ENCODE assay signal across 9 mouse cellular contexts in genomic region chr10:70368685-70369084, GRCm38 (mm10).
DNase-seq lines count a peak whose midpoint lies in the region; ATAC-seq and TF ChIP-seq lines count a peak whose summit lies in the region.
"Had no signal": no experiment of that assay in that cellular context is flagged by ENCODE, and none has a peak within 500 bp of the region (broad histone marks: within the 10 kb centered on the region; RNA-seq: fewer than 3 reads in every experiment).

No protein-coding gene starts in this region.

- no peaks in the 10 kb centered on the region for H3K36me3 ChIP-seq in neural tube, embryonic 15.5 days
- H3K36me3 ChIP-seq in lung, embryonic 14.5 days (ENCODE audit: insufficient read depth): no peaks in the 10 kb centered on the region
- H3K36me3 ChIP-seq: liver, embryonic 13.5 days had no signal

- 23% methylated on average over 7 of the region's 7 CpGs for WGBS in neural tube, embryonic 15.5 days
- 26% methylated on average over 7 of the region's 7 CpGs for WGBS in lung, embryonic 14.5 days

- no peak overlapping the region for H3K27ac ChIP-seq in neural tube, embryonic 15.5 days (replicated peaks)
- H3K27ac ChIP-seq in lung, embryonic 14.5 days (ENCODE audit: low read depth): no peak overlapping the region
- H3K27ac ChIP-seq: liver, embryonic 13.5 days had no signal

- no peaks in the 10 kb centered on the region for H3K27me3 ChIP-seq in neural tube, embryonic 15.5 days (replicated peaks)
- H3K27me3 ChIP-seq in lung, embryonic 14.5 days (ENCODE audit: insufficient read depth, low read length): no peaks in the 10 kb centered on the region
- H3K27me3 ChIP-seq: liver, embryonic 13.5 days had no signal

- no peak overlapping the region for H3K9ac ChIP-seq in neural tube, embryonic 15.5 days (replicated peaks)
- H3K9ac ChIP-seq in lung, embryonic 14.5 days: no peak overlapping the region
- H3K9ac ChIP-seq: liver, embryonic 13.5 days had no signal

- no peaks in the 10 kb centered on the region for H3K9me3 ChIP-seq in neural tube, embryonic 15.5 days (replicated peaks)
- no peaks in the 10 kb centered on the region for H3K9me3 ChIP-seq in lung, embryonic 14.5 days (ENCODE audit: low read depth, low read length)
- H3K9me3 ChIP-seq: liver, embryonic 13.5 days had no signal

- H3K4me3 ChIP-seq in neural tube, embryonic 15.5 days (replicated peaks): no peak overlapping the region
- H3K4me3 ChIP-seq in lung, embryonic 14.5 days (ENCODE audit: low read depth, low read length): no peak overlapping the region
- H3K4me3 ChIP-seq: liver, embryonic 13.5 days had no signal

- H3K4me1 ChIP-seq in neural tube, embryonic 15.5 days: peaks cover 10% of the 10 kb centered on the region; the same call in 1 of the 2 replicates
- H3K4me1 ChIP-seq in lung, embryonic 14.5 days (ENCODE audit: insufficient read depth): no peaks in the 10 kb centered on the region
- H3K4me1 ChIP-seq: liver, embryonic 13.5 days had no signal

- H3K4me2 ChIP-seq in neural tube, embryonic 15.5 days: no peak overlapping the region
- no peak overlapping the region for H3K4me2 ChIP-seq in lung, embryonic 14.5 days
- H3K4me2 ChIP-seq: liver, embryonic 13.5 days had no signal

- peak; percentile 38 for DNase-seq in neural tube, embryonic 10.5 days (ENCODE audit: extremely low spot score, low spot score)
- DNase-seq in cerebellum, postnatal 25 days: peak; percentile 66 to 82
- DNase-seq in frontal cortex, postnatal 36 days (ENCODE audit: low spot score in 2 of 2): peak; percentile 58 to 76
- peak; percentile 79 for DNase-seq in kidney, postnatal 10 days
- peak; percentile 81 for DNase-seq in lung, embryonic 14.5 days
- peak; percentile 63 to 80 for DNase-seq in right cerebral cortex, adult 2 months (ENCODE audit: low spot score in 2 of 2)
- DNase-seq: liver, embryonic 13.5 days had no signal

- TF ChIP-seq CTCF in lung, embryonic 14.5 days (IDR thresholded peaks at IDR 0.05; ENCODE audit: low read depth): peak; percentile 70

- no peak for ATAC-seq in neural tube, embryonic 15.5 days (ENCODE audit: low FRiP score)
- peak; percentile 38; the same call in 1 of the 2 replicates for ATAC-seq in lung, embryonic 14.5 days (ENCODE audit: insufficient read depth)
- ATAC-seq in megakaryocyte-erythroid progenitor cell, adult 5-6 weeks (replicated peaks; ENCODE audit: low FRiP score, low TSS enrichment, poor library complexity, severe bottlenecking): no peak
